Mouse (Mus musculus) kidney, adult 2 months (tissue): ENCODE results near the gene Slfn9. TPM values are rescaled to one million over a fixed set of nuclear protein-coding genes. Genes with fewer than 3 reads are reported as not detected.
"Not testable (repeated sequence)": the region's sequence is repeated elsewhere in the genome, so short reads cannot be mapped to it uniquely, and the experiment has no call there.

Experiments used
- DNase-seq: peaks from one replicate; pipeline ENCODE4 v3.0.0; 2021
- H3K27ac ChIP-seq: fragments of 200-500 bp; 2 replicates; pipeline ENCODE4 v1.5.1; 2012; ENCODE audit warnings: low read depth, low read length, control low read depth, inconsistent platforms; ENCODE audit not compliant: insufficient read depth
- H3K27me3 ChIP-seq: fragments of 200-500 bp; replicated peaks from 2 replicates; pipeline ENCODE4 v1.6.1; 2012; ENCODE audit warnings: mild to moderate bottlenecking, moderate library complexity, low read length, inconsistent platforms; ENCODE audit not compliant: control insufficient read depth, insufficient read depth
- H3K36me3 ChIP-seq: fragments of 200-500 bp; 2 replicates; pipeline ENCODE4 v1.6.1; 2012; ENCODE audit warnings: mild to moderate bottlenecking, moderate library complexity, low read length, inconsistent platforms; ENCODE audit not compliant: control insufficient read depth, insufficient read depth
- H3K4me1 ChIP-seq: fragments of 200-500 bp; 2 replicates; pipeline ENCODE4 v1.6.1; 2011; ENCODE audit warnings: low read length; ENCODE audit not compliant: control insufficient read depth, insufficient read depth
- H3K4me3 ChIP-seq: fragments of 200-500 bp; 2 replicates; pipeline ENCODE4 v1.5.1; 2011; ENCODE audit warnings: mild to moderate bottlenecking, low read depth, low read length, control low read depth; ENCODE audit not compliant: insufficient read depth
- CTCF ChIP-seq: fragments of 200-500 bp; conservative IDR thresholded peaks from 2 replicates; pipeline ENCODE4 v1.5.1; 2011; ENCODE audit warnings: low read depth, mild to moderate bottlenecking, control low read depth, low read length, moderate library complexity, mixed read lengths; ENCODE audit not compliant: insufficient read depth, insufficient read length
- POLR2A ChIP-seq: fragments of 200-500 bp; IDR thresholded peaks from one replicate; pipeline ENCODE4 v1.6.1; 2011; ENCODE audit warnings: low read depth, low read length, control low read depth
- WGBS: fragments of 180-500 bp; shearing (Covaris S2); methylation state at CpG from one replicate; pipeline ENCODE4 v1.1.7; 2018; 5-methylcytosine and 5-hydroxymethylcytosine counted together
- polyA plus RNA-seq: library from polyadenylated mRNA; depleted of rRNA; stranded (reverse); fragments of >200 nt; gene quantifications from 2 replicates; pipeline ENCODE4 v1.2.3, GENCODE M21; 2012; rRNA removed

The Slfn9 gene
- polyA plus RNA-seq, 1 experiment, result 0.36 TPM

GRCm38 (mm10) chr11:82943336-82943735, 48.3 kb downstream of the Slfn9 start:
- Histone ChIP-seq H3K4me3 (no peak overlapping the region), H3K36me3 (no peaks in the 10 kb centered on the region), H3K27ac (no peak overlapping the region), H3K4me1 (no peaks in the 10 kb centered on the region), H3K27me3 (no peaks in the 10 kb centered on the region)
- no peak for DNase-seq
- 59% methylated on average over 6 of the region's 6 CpGs for WGBS
- TF ChIP-seq CTCF (no peak), POLR2A (no peak)

GRCm38 (mm10) chr11:82933186-82933585, 58.4 kb downstream of the Slfn9 start:
- 0 out of 2 replicates have a peak overlapping the region, but pooled peaks have one; percentile 26 for H3K27ac ChIP-seq
- H3K4me3 ChIP-seq, result peak overlapping the region; percentile 66
- no peaks in the 10 kb centered on the region; the same call in 1 of the 2 replicates for H3K27me3 ChIP-seq
- 2% methylated on average over 28 of the region's 29 CpGs for WGBS
- no peaks in the 10 kb centered on the region for H3K36me3 ChIP-seq
- DNase-seq, result no peak
- peaks cover 5% of the 10 kb centered on the region; the same call in 1 of the 2 replicates for H3K4me1 ChIP-seq
- TF ChIP-seq CTCF, result no peak
- no peak for TF ChIP-seq POLR2A

GRCm38 (mm10) chr11:82931671-82932450, 59.8 kb downstream of the Slfn9 start:
- DNase-seq, H3K4me1 ChIP-seq, H3K27me3 ChIP-seq, H3K27ac ChIP-seq, H3K36me3 ChIP-seq: not testable (repeated sequence)
- peak overlapping the region; percentile 47 for H3K4me3 ChIP-seq
- 1% methylated on average over 118 of the region's 119 CpGs for WGBS

GRCm38 (mm10) chr11:82931161-82931560, 60.5 kb downstream of the Slfn9 start:
- H3K4me1 ChIP-seq, H3K36me3 ChIP-seq, H3K27ac ChIP-seq, DNase-seq, H3K27me3 ChIP-seq: not testable (repeated sequence)
- under 1% methylated on average over 63 of the region's 63 CpGs for WGBS
- H3K4me3 ChIP-seq, result peak overlapping the region; percentile 45

- H3K4me3 ChIP-seq, result peak overlapping the region; percentile 30; the same call in 1 of the 2 replicates
- H3K27me3 ChIP-seq, H3K4me1 ChIP-seq, H3K36me3 ChIP-seq, H3K27ac ChIP-seq, DNase-seq: not testable (repeated sequence)
- WGBS, result 2% methylated on average over 79 of the region's 85 CpGs
Observed at GRCm38 (mm10) chr11:82930391-82930955, 61.2 kb downstream of the Slfn9 start.

- peak; percentile 15 for DNase-seq
- H3K4me1 ChIP-seq, result peaks cover 5% of the 10 kb centered on the region; the same call in 1 of the 2 replicates
- H3K27ac ChIP-seq, result no peak overlapping the region
- H3K27me3 ChIP-seq, result no peaks in the 10 kb centered on the region; the same call in 1 of the 2 replicates
- H3K4me3 ChIP-seq, result no peak overlapping the region
- TF ChIP-seq CTCF, result no peak
- TF ChIP-seq POLR2A, result no peak
- H3K36me3 ChIP-seq, result no peaks in the 10 kb centered on the region
- WGBS, result 71% methylated on average over 3 of the region's 3 CpGs
Observed at GRCm38 (mm10) chr11:82929633-82929950, 62.0 kb downstream of the Slfn9 start.

- Histone ChIP-seq H3K36me3 (no peaks in the 10 kb centered on the region), H3K4me1 (peaks cover 5% of the 10 kb centered on the region; the same call in 1 of the 2 replicates), H3K27me3 (no peaks in the 10 kb centered on the region; the same call in 1 of the 2 replicates), H3K27ac (no peak overlapping the region), H3K4me3 (no peak overlapping the region)
- DNase-seq, result no peak
- TF ChIP-seq CTCF, result no peak
- no peak for TF ChIP-seq POLR2A
- 61% methylated on average over 20 of the region's 20 CpGs for WGBS
Observed at GRCm38 (mm10) chr11:82928897-82929632, 62.6 kb downstream of the Slfn9 start.

Other genes starting within 250 kb of the Slfn9 start
- gene Cct6b, start 227.5 kb downstream of the Slfn9 start, polyA plus RNA-seq, result 0.26 and 0.38 TPM in 2 replicates
- gene Zfp830, start 227.5 kb downstream of the Slfn9 start, polyA plus RNA-seq, result 7.8 and 9.4 TPM in 2 replicates
- 12.7 and 15.0 TPM in 2 replicates for gene Lig3, start 210.7 kb downstream of the Slfn9 start, polyA plus RNA-seq
- 15.3 and 19.4 TPM in 2 replicates for gene Rffl, start 120.6 kb downstream of the Slfn9 start, polyA plus RNA-seq
- 13.7 and 15.7 TPM in 2 replicates for gene Rad51d, start 101.2 kb downstream of the Slfn9 start, polyA plus RNA-seq
- 0.13 and 0.19 TPM in 2 replicates for gene Fndc8, start 99.7 kb downstream of the Slfn9 start, polyA plus RNA-seq
- 16.3 and 16.9 TPM in 2 replicates for gene Nle1, start 83.4 kb downstream of the Slfn9 start, polyA plus RNA-seq
- 5.0 and 7.9 TPM in 2 replicates for gene Unc45b, start 81.3 kb downstream of the Slfn9 start, polyA plus RNA-seq
- 14.1 and 21.4 TPM in 2 replicates for gene Slfn5, start 40.5 kb downstream of the Slfn9 start, polyA plus RNA-seq
- 0.37 and 1.3 TPM in 2 replicates for gene Slfn8, start 29.0 kb upstream of the Slfn9 start, polyA plus RNA-seq
- 4.0 and 7.3 TPM in 2 replicates for gene Slfn2, start 73.3 kb upstream of the Slfn9 start, polyA plus RNA-seq
- gene Slfn1, start 125.0 kb upstream of the Slfn9 start, polyA plus RNA-seq, result 0.29 and 2.6 TPM in 2 replicates
- gene Slfn4, start 183.4 kb upstream of the Slfn9 start, polyA plus RNA-seq, result 0.10 and 0.30 TPM in 2 replicates
- gene Slfn3, start 199.5 kb upstream of the Slfn9 start, polyA plus RNA-seq, result 0.72 TPM in 2 replicates